Mouse (Mus musculus): ENCODE data around the gene Eif4g2. TPM values are rescaled to one million over a fixed set of nuclear protein-coding genes. Genes with fewer than 3 reads are reported as not detected.

Eif4g2 gene
- polyA plus RNA-seq, 1 experiment from 2014 or later: 1,010 TPM

DNA sequence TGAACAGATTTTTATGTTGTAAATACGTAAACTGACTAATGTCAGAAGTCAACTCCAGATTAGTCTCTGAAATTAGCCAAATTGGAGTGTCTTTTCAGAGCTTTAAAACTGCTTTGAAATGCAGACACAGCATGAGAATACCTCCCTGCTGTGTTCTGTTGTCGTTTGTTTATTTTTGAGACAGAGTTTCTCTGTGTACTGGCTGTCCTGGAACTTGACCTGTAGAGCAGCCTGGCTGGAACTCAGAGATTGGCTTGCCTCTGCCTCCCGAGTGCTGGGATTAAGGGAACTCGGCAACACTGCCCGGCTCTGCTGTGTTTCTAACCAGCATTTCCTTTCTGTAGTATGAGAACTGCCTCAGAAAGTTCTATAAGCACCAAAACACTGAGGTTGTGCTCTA is 33.9 kb downstream of the Eif4g2 start:
- H3K4me1 ChIP-seq (ENCODE audit: insufficient read depth): no peaks in the 10 kb centered on the region

DNA sequence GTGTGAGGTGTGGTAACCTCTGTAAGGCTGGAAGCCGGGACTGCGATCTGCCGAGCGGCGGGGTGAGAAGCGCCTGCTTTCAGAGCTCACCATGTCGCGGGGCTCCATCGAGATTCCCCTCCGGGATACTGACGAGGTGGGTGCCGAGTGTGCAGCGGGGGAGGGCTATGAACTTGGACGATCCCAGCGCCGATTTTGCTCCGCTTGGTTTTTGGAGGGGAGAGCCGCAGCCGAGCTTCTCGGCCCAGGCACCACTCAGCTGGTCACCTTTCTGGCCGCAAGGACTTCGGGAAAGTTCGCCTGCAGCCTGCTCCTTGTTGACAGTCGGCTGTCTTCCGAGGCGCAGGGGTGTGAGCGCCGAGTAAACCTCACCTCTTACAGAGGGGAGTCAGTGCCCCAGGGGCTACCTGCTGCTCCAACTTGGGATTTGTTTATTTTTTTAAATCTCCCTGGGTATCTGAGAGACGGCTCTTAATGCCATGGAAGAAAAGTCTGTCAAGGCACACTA is 53.7 kb downstream of the Eif4g2 start:
- under 1% methylated on average over 29 of the region's 29 CpGs for WGBS
- Histone ChIP-seq H3K27ac (ENCODE audit: low read depth) (peak overlapping the region; percentile 90), H3K4me1 (ENCODE audit: insufficient read depth) (peaks cover 8% of the 10 kb centered on the region; the same call in 1 of the 2 replicates), H3K9ac (peak overlapping the region; percentile 71), H3K4me2 (peak overlapping the region; percentile 92), H3K4me3 (ENCODE audit: low read depth, low read length) (peak overlapping the region; percentile 65), H3K36me3 (ENCODE audit: insufficient read depth) (peaks cover 22% of the 10 kb centered on the region), H3K27me3 (ENCODE audit: insufficient read depth, low read length) (no peaks in the 10 kb centered on the region), H3K9me3 (ENCODE audit: low read depth, low read length) (no peaks in the 10 kb centered on the region)
- no peak for ATAC-seq (ENCODE audit: insufficient read depth)
- no peak for TF ChIP-seq CTCF (IDR thresholded peaks at IDR 0.05; ENCODE audit: low read depth)
- DNase-seq: no peak

More for the DNA sequence above, 33.9 kb downstream of the Eif4g2 start:
- H3K36me3 ChIP-seq (ENCODE audit: insufficient read depth): peaks cover 99% of the 10 kb centered on the region
- no peak for TF ChIP-seq CTCF (IDR thresholded peaks at IDR 0.05; ENCODE audit: low read depth)
- H3K4me2 ChIP-seq: no peak overlapping the region
- no peak for ATAC-seq (ENCODE audit: insufficient read depth)
- WGBS: 89% methylated on average over 5 of the region's 5 CpGs
- H3K27me3 ChIP-seq (ENCODE audit: insufficient read depth, low read length): no peaks in the 10 kb centered on the region
- H3K4me3 ChIP-seq (ENCODE audit: low read depth, low read length): no peak overlapping the region
- DNase-seq: no peak
- no peak overlapping the region for H3K9ac ChIP-seq
- no peaks in the 10 kb centered on the region for H3K9me3 ChIP-seq (ENCODE audit: low read depth, low read length)
- H3K27ac ChIP-seq (ENCODE audit: low read depth): no peak overlapping the region

DNA sequence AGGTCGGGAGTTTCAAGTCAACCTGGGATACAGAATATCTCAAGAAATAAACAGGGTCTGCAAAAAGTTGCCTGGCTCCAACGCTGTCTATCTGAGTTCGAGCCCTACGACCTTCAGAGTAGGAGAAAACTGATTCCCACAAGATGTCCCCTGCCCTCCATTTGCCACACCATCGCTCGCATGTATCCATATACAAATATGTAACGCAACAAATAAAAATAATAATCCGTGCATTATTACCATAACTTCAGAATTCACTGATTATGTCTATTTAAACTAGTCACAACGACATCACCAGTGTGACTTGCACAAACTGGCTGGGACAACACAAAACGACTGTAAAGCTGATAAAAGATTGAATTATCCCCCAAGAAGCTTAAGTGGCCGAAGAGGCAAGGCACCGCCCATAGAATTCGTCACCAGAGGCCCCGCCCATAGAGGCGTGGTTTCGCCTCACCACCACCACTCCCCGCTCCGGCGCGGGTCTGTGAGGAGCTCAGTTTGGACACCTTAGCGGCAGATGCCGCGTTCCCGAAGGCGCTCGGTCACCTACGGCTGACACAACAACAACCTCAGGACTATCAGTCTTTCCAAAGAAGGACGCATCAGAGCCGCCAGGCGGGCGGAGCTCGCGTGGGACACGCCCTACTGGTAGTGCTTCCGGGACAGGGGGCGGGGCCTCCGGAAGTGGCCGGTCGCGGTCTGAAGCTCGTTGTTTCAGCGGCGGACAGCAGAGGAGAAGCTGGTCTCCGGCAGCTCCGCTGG is 54.4 kb downstream of the Eif4g2 start, which contains the start of gene Ctr9:
Gene Ctr9 (plus strand): TSS at position 671 of the 765 bp plus-strand sequence.
- Histone ChIP-seq H3K27me3 (ENCODE audit: insufficient read depth, low read length) (no peaks in the 10 kb centered on the region), H3K9ac (peak within 1 kb of the TSS; percentile 71), H3K36me3 (ENCODE audit: insufficient read depth) (peaks cover 19% of the 10 kb centered on the region), H3K4me3 (ENCODE audit: low read depth, low read length) (peak within 1 kb of the TSS; percentile 65), H3K4me1 (ENCODE audit: insufficient read depth) (peaks cover 11% of the 10 kb centered on the region; the same call in 1 of the 2 replicates), H3K9me3 (ENCODE audit: low read depth, low read length) (no peaks in the 10 kb centered on the region), H3K27ac (ENCODE audit: low read depth) (peak within 1 kb of the TSS; percentile 90), H3K4me2 (peak within 1 kb of the TSS; percentile 92)
- ATAC-seq (ENCODE audit: insufficient read depth) (peak; percentile 96), DNase-seq (peak; percentile 95)
- 5% methylated on average over 45 of the region's 45 CpGs for WGBS
- no peak for TF ChIP-seq CTCF (IDR thresholded peaks at IDR 0.05; ENCODE audit: low read depth)

DNA sequence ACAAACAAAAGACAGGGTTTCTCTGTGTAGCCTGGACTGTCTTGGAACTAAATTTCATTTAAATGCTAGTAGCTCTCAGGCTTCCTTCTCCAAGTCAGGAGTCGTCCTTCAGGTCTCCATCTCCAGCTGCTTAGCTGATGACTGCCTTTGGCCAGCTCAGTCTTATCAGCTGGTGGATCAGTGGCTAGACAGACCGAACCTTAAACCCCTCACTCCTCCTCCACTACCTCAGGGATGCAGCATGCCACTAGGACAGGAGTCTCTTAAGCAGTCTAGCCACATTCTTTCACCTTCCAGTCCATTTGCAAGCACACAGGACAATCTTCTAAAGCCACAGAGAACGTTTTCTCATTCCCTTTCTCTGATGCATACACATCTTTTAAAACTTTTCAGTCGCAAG is 57.9 kb downstream of the Eif4g2 start:
- DNase-seq: no peak
- no peak for TF ChIP-seq CTCF (IDR thresholded peaks at IDR 0.05; ENCODE audit: low read depth)
- Histone ChIP-seq H3K36me3 (ENCODE audit: insufficient read depth) (no peaks in the 10 kb centered on the region), H3K4me3 (ENCODE audit: low read depth, low read length) (no peak overlapping the region), H3K27me3 (ENCODE audit: insufficient read depth, low read length) (no peaks in the 10 kb centered on the region), H3K27ac (ENCODE audit: low read depth) (peak overlapping the region; percentile 28; the same call in 1 of the 2 replicates), H3K9me3 (ENCODE audit: low read depth, low read length) (no peaks in the 10 kb centered on the region), H3K9ac (no peak overlapping the region), H3K4me2 (no peak overlapping the region), H3K4me1 (ENCODE audit: insufficient read depth) (peaks cover 11% of the 10 kb centered on the region)
- ATAC-seq (ENCODE audit: insufficient read depth): no peak
- WGBS: 36% methylated on average over 4 of the region's 4 CpGs

DNA sequence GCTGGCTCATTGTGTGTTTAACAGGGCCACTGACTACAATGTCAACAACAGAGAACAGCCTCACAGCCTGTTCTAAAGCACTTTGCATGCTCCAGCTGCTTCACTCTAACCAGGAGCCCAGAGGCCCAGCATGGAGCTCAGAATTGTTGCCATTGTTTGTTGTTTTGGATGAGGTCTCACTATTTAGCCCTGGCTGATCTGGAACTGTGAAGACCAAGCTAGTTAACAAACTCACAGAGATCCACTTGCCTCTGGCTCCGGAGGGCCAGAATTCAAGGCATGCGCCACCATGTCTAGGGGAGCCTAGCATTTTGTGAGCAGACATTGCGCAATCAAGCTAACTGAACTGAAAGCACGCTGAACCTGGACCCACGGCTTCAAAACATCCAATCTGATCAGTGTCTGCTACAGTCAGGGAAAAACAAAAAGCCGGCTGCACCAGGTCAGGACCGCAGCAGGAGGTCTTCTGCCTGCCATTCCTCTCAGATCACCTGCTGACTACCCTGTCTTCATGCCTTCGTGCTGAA is 58.7 kb downstream of the Eif4g2 start:
- DNase-seq: peak; percentile 69
- Histone ChIP-seq H3K27ac (ENCODE audit: low read depth) (peak overlapping the region; percentile 76), H3K36me3 (ENCODE audit: insufficient read depth) (no peaks in the 10 kb centered on the region), H3K4me2 (peak overlapping the region; percentile 16; the same call in 1 of the 2 replicates), H3K4me3 (ENCODE audit: low read depth, low read length) (no peak overlapping the region), H3K4me1 (ENCODE audit: insufficient read depth) (peaks cover 6% of the 10 kb centered on the region), H3K27me3 (ENCODE audit: insufficient read depth, low read length) (no peaks in the 10 kb centered on the region), H3K9me3 (ENCODE audit: low read depth, low read length) (no peaks in the 10 kb centered on the region), H3K9ac (no peak overlapping the region)
- TF ChIP-seq CTCF (IDR thresholded peaks at IDR 0.05; ENCODE audit: low read depth): no peak
- no peak for ATAC-seq (ENCODE audit: insufficient read depth)
- WGBS: 25% methylated on average over 8 of the region's 8 CpGs

DNA sequence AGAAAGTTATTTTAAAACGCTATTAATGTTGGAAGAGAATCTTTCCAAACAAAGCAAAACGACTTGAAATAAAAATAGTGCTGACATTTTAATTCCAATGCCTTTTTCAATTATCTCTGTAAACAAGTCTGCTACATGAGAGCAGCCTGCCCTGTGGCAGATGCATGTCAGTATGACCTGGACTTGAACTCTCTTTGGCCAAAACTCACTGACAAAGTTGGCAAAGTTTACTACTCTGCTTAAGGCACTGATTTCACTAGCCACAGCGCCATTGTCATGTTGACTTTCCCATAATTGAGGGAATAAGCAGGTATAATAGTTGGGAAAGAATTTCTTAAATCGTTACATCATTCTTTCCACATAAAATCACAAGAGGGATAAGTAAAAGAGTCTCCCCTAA is 62.0 kb downstream of the Eif4g2 start:
- no peaks in the 10 kb centered on the region for H3K36me3 ChIP-seq (ENCODE audit: insufficient read depth)
- H3K27ac ChIP-seq (ENCODE audit: low read depth): no peak overlapping the region
- no peak overlapping the region for H3K9ac ChIP-seq
- ATAC-seq (ENCODE audit: insufficient read depth) (no peak), DNase-seq (peak; percentile 56)
- no peak overlapping the region for H3K4me3 ChIP-seq (ENCODE audit: low read depth, low read length)
- H3K9me3 ChIP-seq (ENCODE audit: low read depth, low read length): no peaks in the 10 kb centered on the region
- WGBS: 53% methylated on average over 4 of the region's 4 CpGs
- H3K4me2 ChIP-seq: no peak overlapping the region
- TF ChIP-seq CTCF (IDR thresholded peaks at IDR 0.05; ENCODE audit: low read depth): no peak
- H3K4me1 ChIP-seq (ENCODE audit: insufficient read depth): peaks cover 6% of the 10 kb centered on the region
- no peaks in the 10 kb centered on the region for H3K27me3 ChIP-seq (ENCODE audit: insufficient read depth, low read length)

Other genes starting within 250 kb of the Eif4g2 start
- 37.1 and 39.1 TPM in 2 replicates for gene Rnf141, start 238.6 kb downstream of the Eif4g2 start, polyA plus RNA-seq (2014; fragmentation: Nextera tagmentation; extraction: Ambion mirVana)
- gene Lyve1, start 219.8 kb downstream of the Eif4g2 start, polyA plus RNA-seq (2014; fragmentation: Nextera tagmentation; extraction: Ambion mirVana): 33.8 and 37.6 TPM in 2 replicates
- 15.2 and 15.8 TPM in 2 replicates for gene Mrvi1, start 100.6 kb downstream of the Eif4g2 start, polyA plus RNA-seq (2014; fragmentation: Nextera tagmentation; extraction: Ambion mirVana)
- 65.2 and 68.8 TPM in 2 replicates for gene Ctr9, start 54.1 kb downstream of the Eif4g2 start, polyA plus RNA-seq (2014; fragmentation: Nextera tagmentation; extraction: Ambion mirVana)

Measured in lung, embryonic 14.5 days (tissue).